Mouse (Mus musculus): ENCODE measurements around the gene F8a.

DNA sequence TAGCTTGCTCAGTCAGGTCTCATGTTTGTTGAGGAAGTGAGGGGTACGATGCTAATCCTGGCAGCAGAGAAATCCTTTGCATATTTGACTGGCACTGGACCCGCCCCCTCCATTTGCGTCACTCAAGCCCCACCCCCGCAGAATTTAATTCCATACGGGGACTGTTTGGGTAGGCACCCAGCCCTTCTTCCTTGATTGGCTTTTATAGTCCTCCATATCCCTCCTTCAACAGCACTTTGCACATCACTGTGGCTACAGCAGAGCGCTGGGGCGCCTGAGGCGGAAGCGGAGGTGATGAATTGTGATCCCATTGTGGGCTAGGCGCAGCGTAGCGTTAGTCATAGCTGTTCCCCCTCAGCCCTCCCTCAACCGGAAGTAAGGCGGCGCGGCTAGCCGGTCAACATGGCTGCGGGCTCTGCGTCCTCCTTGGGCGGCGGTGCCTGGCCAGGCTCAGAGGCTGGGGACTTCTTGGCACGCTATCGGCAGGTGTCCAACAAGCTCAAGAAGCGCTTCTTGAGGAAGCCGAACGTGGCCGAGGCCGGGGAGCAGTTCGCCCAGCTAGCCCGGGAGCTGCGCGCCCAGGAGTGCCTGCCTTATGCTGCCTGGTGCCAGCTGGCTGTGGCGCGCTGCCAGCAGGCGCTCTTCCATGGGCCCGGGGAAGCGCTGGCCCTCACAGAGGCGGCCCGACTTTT is at the start of gene F8a:
- no peak for TF ChIP-seq POLR2A (IDR thresholded peaks at IDR 0.05; ENCODE audit: borderline replicate concordance, low read depth, low read length)
- no peak for TF ChIP-seq CTCF (IDR thresholded peaks at IDR 0.05; ENCODE audit: low read depth, low read length)
